Mouse (Mus musculus): ENCODE measurements around the gene Rpn1. TPM values are rescaled to one million over a fixed set of nuclear protein-coding genes. Genes with fewer than 3 reads are reported as not detected.

Gene Rpn1
- polyA plus RNA-seq, 1 experiment from 2014 or later, result 440 TPM

GRCm38 (mm10) chr6:88105783-88106611, 21.7 kb downstream of the Rpn1 start:
- peaks cover 4% of the 10 kb centered on the region; the same call in 1 of the 2 replicates for H3K4me1 ChIP-seq (ENCODE audit: insufficient read depth)
- H3K27me3 ChIP-seq (ENCODE audit: insufficient read depth, low read length), result no peaks in the 10 kb centered on the region
- H3K4me2 ChIP-seq, result peak overlapping the region; percentile 54
- WGBS, result 9% methylated on average over 32 of the region's 32 CpGs
- peak; percentile 99 for TF ChIP-seq CTCF (IDR thresholded peaks at IDR 0.05; ENCODE audit: low read depth)
- DNase-seq (peak; percentile 97), ATAC-seq (ENCODE audit: insufficient read depth) (peak; percentile 85)
- peak overlapping the region; percentile 50 for H3K9ac ChIP-seq
- H3K36me3 ChIP-seq (ENCODE audit: insufficient read depth), result peaks cover 38% of the 10 kb centered on the region
- peak overlapping the region; percentile 22; the same call in 1 of the 2 replicates for H3K4me3 ChIP-seq (ENCODE audit: low read depth, low read length)
- H3K9me3 ChIP-seq (ENCODE audit: low read depth, low read length), result no peaks in the 10 kb centered on the region
- H3K27ac ChIP-seq (ENCODE audit: low read depth), result peak overlapping the region; percentile 75; the same call in 1 of the 2 replicates

GRCm38 (mm10) chr6:88106612-88107123, 22.4 kb downstream of the Rpn1 start:
- peaks cover 4% of the 10 kb centered on the region; the same call in 1 of the 2 replicates for H3K4me1 ChIP-seq (ENCODE audit: insufficient read depth)
- no peak overlapping the region for H3K27ac ChIP-seq (ENCODE audit: low read depth)
- H3K9me3 ChIP-seq (ENCODE audit: low read depth, low read length), result no peaks in the 10 kb centered on the region
- ATAC-seq (ENCODE audit: insufficient read depth) (peak; percentile 14; the same call in 1 of the 2 replicates), DNase-seq (no peak)
- H3K9ac ChIP-seq, result peak overlapping the region; percentile 50; the same call in 1 of the 2 replicates
- H3K4me3 ChIP-seq (ENCODE audit: low read depth, low read length), result peak overlapping the region; percentile 22; the same call in 1 of the 2 replicates
- H3K36me3 ChIP-seq (ENCODE audit: insufficient read depth), result peaks cover 31% of the 10 kb centered on the region
- H3K4me2 ChIP-seq, result peak overlapping the region; percentile 54
- TF ChIP-seq CTCF (IDR thresholded peaks at IDR 0.05; ENCODE audit: low read depth), result no peak
- 84% methylated on average over 12 of the region's 12 CpGs for whole genome bisulfite sequencing
- H3K27me3 ChIP-seq (ENCODE audit: insufficient read depth, low read length), result no peaks in the 10 kb centered on the region

GRCm38 (mm10) chr6:88107661-88108535, 23.6 kb downstream of the Rpn1 start:
- H3K4me3 ChIP-seq (ENCODE audit: low read depth, low read length), result no peak overlapping the region
- no peak overlapping the region for H3K9ac ChIP-seq
- H3K4me1 ChIP-seq (ENCODE audit: insufficient read depth), result peaks cover 4% of the 10 kb centered on the region; the same call in 1 of the 2 replicates
- H3K9me3 ChIP-seq (ENCODE audit: low read depth, low read length), result no peaks in the 10 kb centered on the region
- DNase-seq, result no peak
- TF ChIP-seq CTCF (IDR thresholded peaks at IDR 0.05; ENCODE audit: low read depth), result no peak
- no peak overlapping the region for H3K27ac ChIP-seq (ENCODE audit: low read depth)
- H3K27me3 ChIP-seq (ENCODE audit: insufficient read depth, low read length), result no peaks in the 10 kb centered on the region
- H3K36me3 ChIP-seq (ENCODE audit: insufficient read depth), result peaks cover 19% of the 10 kb centered on the region
- no peak overlapping the region for H3K4me2 ChIP-seq
- WGBS, result 77% methylated on average over 10 of the region's 10 CpGs
- ATAC-seq (ENCODE audit: insufficient read depth), result no peak

GRCm38 (mm10) chr6:88113139-88113538, 28.9 kb downstream of the Rpn1 start:
- Histone ChIP-seq H3K9ac (no peak overlapping the region), H3K4me2 (no peak overlapping the region), H3K27me3 (ENCODE audit: insufficient read depth, low read length) (no peaks in the 10 kb centered on the region), H3K4me3 (ENCODE audit: low read depth, low read length) (no peak overlapping the region), H3K4me1 (ENCODE audit: insufficient read depth) (no peaks in the 10 kb centered on the region), H3K27ac (ENCODE audit: low read depth) (no peak overlapping the region), H3K9me3 (ENCODE audit: low read depth, low read length) (no peaks in the 10 kb centered on the region), H3K36me3 (ENCODE audit: insufficient read depth) (no peaks in the 10 kb centered on the region)
- ATAC-seq (ENCODE audit: insufficient read depth) (peak; percentile 71), DNase-seq (peak; percentile 87)
- TF ChIP-seq CTCF (IDR thresholded peaks at IDR 0.05; ENCODE audit: low read depth), result peak; percentile 90
- WGBS, result 24% methylated on average over 7 of the region's 7 CpGs

- Histone ChIP-seq H3K27me3 (ENCODE audit: insufficient read depth, low read length) (no peaks in the 10 kb centered on the region), H3K4me1 (ENCODE audit: insufficient read depth) (no peaks in the 10 kb centered on the region), H3K36me3 (ENCODE audit: insufficient read depth) (no peaks in the 10 kb centered on the region), H3K27ac (ENCODE audit: low read depth) (no peak overlapping the region), H3K9ac (no peak overlapping the region), H3K9me3 (ENCODE audit: low read depth, low read length) (no peaks in the 10 kb centered on the region; the same call in 1 of the 2 replicates), H3K4me3 (ENCODE audit: low read depth, low read length) (no peak overlapping the region), H3K4me2 (no peak overlapping the region)
- 71% methylated on average over 5 of the region's 5 CpGs for WGBS
- ATAC-seq (ENCODE audit: insufficient read depth) (no peak), DNase-seq (no peak)
- no peak for TF ChIP-seq CTCF (IDR thresholded peaks at IDR 0.05; ENCODE audit: low read depth)
These were observed 30.1 kb downstream of the Rpn1 start for GRCm38 (mm10) chr6:88114414-88114813.

GRCm38 (mm10) chr6:88116347-88117183, 32.3 kb downstream of the Rpn1 start:
- Histone ChIP-seq H3K9ac (no peak overlapping the region), H3K4me1 (ENCODE audit: insufficient read depth) (no peaks in the 10 kb centered on the region), H3K4me3 (ENCODE audit: low read depth, low read length) (no peak overlapping the region), H3K27me3 (ENCODE audit: insufficient read depth, low read length) (no peaks in the 10 kb centered on the region), H3K9me3 (ENCODE audit: low read depth, low read length) (no peaks in the 10 kb centered on the region; the same call in 1 of the 2 replicates), H3K36me3 (ENCODE audit: insufficient read depth) (no peaks in the 10 kb centered on the region), H3K27ac (ENCODE audit: low read depth) (peak overlapping the region; percentile 18; the same call in 1 of the 2 replicates), H3K4me2 (no peak overlapping the region)
- TF ChIP-seq CTCF (IDR thresholded peaks at IDR 0.05; ENCODE audit: low read depth), result no peak
- 58% methylated on average over 21 of the region's 21 CpGs for WGBS
- ATAC-seq (ENCODE audit: insufficient read depth) (peak; percentile 45), DNase-seq (peak; percentile 68)
